Mouse (Mus musculus) gonadal fat pad, adult 2 months (tissue): Measurements from ENCODE around the gene Slc22a18. TPM values are rescaled to one million over a fixed set of nuclear protein-coding genes. Genes with fewer than 3 reads are reported as not detected.

Experiments used
- polyA plus RNA-seq: library from polyadenylated mRNA; depleted of rRNA; stranded (reverse); fragments of >200 nt; gene quantifications from 2 replicates; pipeline ENCODE4 v1.2.3, GENCODE M21; 2012; rRNA removed

Slc22a18 gene
- polyA plus RNA-seq, 1 experiment, result 12.3 TPM

Other genes with a start within 250 kb of the Slc22a18 start
- 15.3 and 17.5 TPM in 2 replicates for gene Cdkn1c, start 12.7 kb upstream of the Slc22a18 start, polyA plus RNA-seq
- gene Phlda2, start 29.4 kb downstream of the Slc22a18 start, polyA plus RNA-seq, result 11.8 and 13.8 TPM in 2 replicates
- 62.2 and 73.5 TPM in 2 replicates for gene Nap1l4, start 75.4 kb downstream of the Slc22a18 start, polyA plus RNA-seq
- gene Cars, start 126.4 kb downstream of the Slc22a18 start, polyA plus RNA-seq, result 17.0 and 18.5 TPM in 2 replicates
- gene Tnfrsf26, start 155.0 kb downstream of the Slc22a18 start, polyA plus RNA-seq, result 0.28 and 0.36 TPM in 2 replicates
- gene Tnfrsf22, start 175.9 kb downstream of the Slc22a18 start, polyA plus RNA-seq, result 2.8 and 4.3 TPM in 2 replicates
- 2.2 and 2.6 TPM in 2 replicates for gene Tnfrsf23, start 212.1 kb downstream of the Slc22a18 start, polyA plus RNA-seq